Mouse (Mus musculus): ENCODE data around the gene Omd.

The Omd gene

GRCm38 (mm10) chr13:49617021-49617420 lies 34.8 kb downstream of the Omd start:
- DNase-seq: no peak

GRCm38 (mm10) chr13:49618365-49618764 lies 36.1 kb downstream of the Omd start:
- DNase-seq: no peak

DNA sequence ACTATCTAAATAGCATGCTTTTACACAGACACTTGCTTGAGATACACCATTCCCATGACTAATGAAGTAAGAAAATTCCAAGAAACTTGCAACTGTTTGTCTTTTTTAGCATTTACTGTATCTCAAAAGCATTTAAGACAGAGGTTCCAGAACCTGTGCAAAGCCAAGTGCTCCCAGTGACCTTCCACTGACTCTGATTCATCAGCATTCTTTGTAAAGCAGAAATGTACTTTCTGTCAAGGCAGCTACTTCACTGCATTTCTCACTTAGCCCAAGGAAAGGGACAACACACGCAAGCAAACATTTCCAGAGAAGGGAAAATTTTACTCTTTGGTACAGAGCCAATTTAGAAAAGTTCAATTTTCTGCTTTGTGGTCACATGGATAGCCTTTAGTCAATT lies 41.0 kb downstream of the Omd start:
- no peak for DNase-seq

GRCm38 (mm10) chr13:49628167-49628566 lies 45.9 kb downstream of the Omd start:
- DNase-seq: no peak

- no peak for DNase-seq
Observed at GRCm38 (mm10) chr13:49629076-49629475, 46.8 kb downstream of the Omd start.

- no peak for DNase-seq
Observed at GRCm38 (mm10) chr13:49639965-49640364, 57.7 kb downstream of the Omd start.
